Mouse (Mus musculus): Measurements from ENCODE around the gene P3h4. TPM values are rescaled to one million over a fixed set of nuclear protein-coding genes. Genes with fewer than 3 reads are reported as not detected.

Gene P3h4
- total RNA-seq (2021) = 1 to 10 TPM; 8.1 to 9.9 TPM

- intact Hi-C loops (cut with DNase I) = no loop called here
These were observed at the start of gene P3h4 for GRCm38 (mm10) chr11:100414021-100414913. Gene P3h4 (minus strand): TSS chr11:100414836.

GRCm38 (mm10) chr11:100462699-100463098 is 48.1 kb upstream of the P3h4 start:
- intact Hi-C loops (cut with DNase I) = no loop called here
- DNase-seq = peak; percentile 29

More at GRCm38 (mm10) chr11:100414021-100414913, at the start of gene P3h4:
- DNase-seq = peak; percentile 85

GRCm38 (mm10) chr11:100457711-100458110 is 43.1 kb upstream of the P3h4 start:
- intact Hi-C loops (cut with DNase I) = no loop called here
- no peak for DNase-seq

GRCm38 (mm10) chr11:100457247-100457646 is 42.6 kb upstream of the P3h4 start:
- intact Hi-C loops (cut with DNase I) = no loop called here
- DNase-seq = no peak

- peak; percentile 24 for DNase-seq
- intact Hi-C loops (cut with DNase I) = no loop called here
These were observed 28.0 kb upstream of the P3h4 start for GRCm38 (mm10) chr11:100442625-100443024.

GRCm38 (mm10) chr11:100441797-100442196 is 27.2 kb upstream of the P3h4 start, which contains the start of the genes Nt5c3b and Klhl10:
Gene Nt5c3b (minus strand): TSS chr11:100441808.
Gene Klhl10 (plus strand): TSS chr11:100441917.
- DNase-seq = no peak
- intact Hi-C loops (cut with DNase I) = no loop called here

GRCm38 (mm10) chr11:100440691-100441522 is 26.3 kb upstream of the P3h4 start:
- DNase-seq = peak; percentile 82
- intact Hi-C loops (cut with DNase I) = no loop called here

GRCm38 (mm10) chr11:100437901-100438300 is 23.3 kb upstream of the P3h4 start:
- DNase-seq = no peak
- intact Hi-C loops (cut with DNase I) = no loop called here

GRCm38 (mm10) chr11:100435678-100436246 is 21.1 kb upstream of the P3h4 start:
- no peak for DNase-seq
- intact Hi-C loops (cut with DNase I) = no loop called here

GRCm38 (mm10) chr11:100432002-100432401 is 17.4 kb upstream of the P3h4 start:
- no peak for DNase-seq
- intact Hi-C loops (cut with DNase I) = no loop called here

GRCm38 (mm10) chr11:100430052-100430451 is 15.4 kb upstream of the P3h4 start:
- no peak for DNase-seq
- intact Hi-C loops (cut with DNase I) = no loop called here

- intact Hi-C loops (cut with DNase I) = loop anchor here (5.0 kb wide), 1 partner anchor 44 kb away; the partner anchor contains the start of gene Klhl11
- DNase-seq = peak; percentile 41
These were observed 14.1 kb upstream of the P3h4 start for GRCm38 (mm10) chr11:100428612-100429199.

- intact Hi-C loops (cut with DNase I) = loop anchor here (5.0 kb wide), 1 partner anchor 45 kb away; the partner anchor contains the start of gene Klhl11
- no peak for DNase-seq
These were observed 12.2 kb upstream of the P3h4 start for GRCm38 (mm10) chr11:100426820-100427219.

- DNase-seq = peak; percentile 78
These were observed 11.2 kb upstream of the P3h4 start for GRCm38 (mm10) chr11:100425851-100426250.

GRCm38 (mm10) chr11:100423836-100424235 is 9.2 kb upstream of the P3h4 start:
- no peak for DNase-seq
- intact Hi-C loops (cut with DNase I) = no loop called here

More at GRCm38 (mm10) chr11:100425851-100426250, 11.2 kb upstream of the P3h4 start:
- intact Hi-C loops (cut with DNase I) = loop anchor here (5.0 kb wide), 1 partner anchor 46 kb away; the partner anchor contains the start of gene Klhl11

- no peak for DNase-seq
These were observed 6.9 kb upstream of the P3h4 start for GRCm38 (mm10) chr11:100421537-100421936.

GRCm38 (mm10) chr11:100414914-100415822 is 532 bp upstream of the P3h4 start, which contains the start of gene Fkbp10:
Gene Fkbp10 (plus strand): TSS chr11:100415697.
- DNase-seq = peak; percentile 42
- intact Hi-C loops (cut with DNase I) = no loop called here

More at GRCm38 (mm10) chr11:100421537-100421936, 6.9 kb upstream of the P3h4 start:
- intact Hi-C loops (cut with DNase I) = no loop called here

GRCm38 (mm10) chr11:100413541-100413940 is 1.1 kb downstream of the P3h4 start:
- no peak for DNase-seq

GRCm38 (mm10) chr11:100411736-100412135 is 2.9 kb downstream of the P3h4 start:
- intact Hi-C loops (cut with DNase I) = no loop called here
- no peak for DNase-seq

More at GRCm38 (mm10) chr11:100413541-100413940, 1.1 kb downstream of the P3h4 start:
- intact Hi-C loops (cut with DNase I) = no loop called here
